Mouse (Mus musculus) embryo, embryonic 10 days (tissue): Measurements from ENCODE around the gene Nrf1.
A peak's percentile ranks its signal among the peaks of the same experiment; 100 is the strongest.

ENCODE experiments used
- DNase-seq: peaks from one replicate; pipeline ENCODE4 v3.0.0-alpha.2; 2015; ENCODE audit warnings: low spot score

Gene Nrf1

DNA sequence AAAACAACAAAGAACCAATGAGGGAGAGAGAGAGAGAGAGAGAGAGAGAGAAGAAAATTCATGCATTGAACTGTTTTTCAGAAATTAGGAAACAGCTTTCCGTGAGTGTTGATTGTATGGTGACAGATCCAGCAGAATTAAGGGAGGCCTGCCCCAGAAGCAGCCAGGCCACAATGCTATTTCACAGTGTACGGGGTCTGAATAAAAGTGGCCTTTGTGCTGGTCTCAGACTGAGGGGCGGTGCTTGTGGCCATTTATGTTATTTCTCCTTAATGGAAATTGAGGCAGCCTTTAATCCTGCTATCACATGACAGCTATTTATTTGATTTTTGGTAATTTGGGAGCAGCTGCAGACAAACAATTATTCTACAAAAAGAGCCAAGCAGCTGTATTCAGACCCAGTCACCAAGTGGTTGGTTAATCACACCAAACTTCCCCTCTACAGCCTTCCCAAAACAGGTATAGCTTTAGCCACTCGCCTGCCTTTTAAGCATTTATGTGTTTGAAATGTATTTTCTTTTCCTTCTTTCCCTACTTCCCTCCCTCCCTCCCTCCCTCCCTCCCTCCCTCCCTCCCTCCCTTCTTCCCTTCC is 31.2 kb downstream of the Nrf1 start:
- no peak for DNase-seq

DNA sequence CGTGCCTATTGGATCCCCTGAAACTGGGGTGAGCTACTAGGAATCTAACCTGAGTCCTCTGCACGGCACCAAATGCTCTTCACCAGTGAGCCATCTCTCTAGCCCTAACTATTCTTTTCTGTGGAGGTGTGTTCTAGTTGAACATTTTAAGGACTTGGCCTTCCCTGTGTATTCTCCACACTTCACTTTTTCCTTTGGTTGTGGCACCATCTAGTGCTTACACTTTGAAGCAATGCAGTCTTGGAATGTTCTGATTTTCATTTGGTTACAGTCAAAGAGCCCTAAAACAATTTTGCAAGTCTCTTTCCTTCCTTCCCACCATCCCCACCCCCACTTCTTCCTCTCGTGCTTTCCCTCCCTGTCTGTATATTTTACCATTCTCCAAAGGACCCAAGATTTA is 33.6 kb downstream of the Nrf1 start:
- DNase-seq, result peak; percentile 23

DNA sequence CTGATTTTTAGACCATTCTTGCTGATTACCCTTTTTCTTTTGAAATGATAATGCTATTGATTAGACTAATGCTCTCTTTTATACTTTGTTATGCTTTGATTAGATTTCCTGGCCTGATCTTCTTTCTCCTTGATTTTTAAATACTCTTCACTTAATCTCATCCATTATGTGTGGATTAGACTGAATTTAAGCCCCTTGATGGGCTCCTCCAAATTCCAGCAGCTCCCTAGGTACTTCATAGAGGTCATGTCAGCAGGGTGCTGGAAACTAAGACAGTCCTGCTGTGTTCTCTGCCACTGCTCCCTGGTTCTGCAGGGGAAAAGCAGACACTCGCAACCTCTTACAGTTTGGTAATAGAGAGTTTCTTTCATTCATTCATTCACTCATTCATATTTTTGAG is 35.5 kb downstream of the Nrf1 start:
- DNase-seq, result no peak

DNA sequence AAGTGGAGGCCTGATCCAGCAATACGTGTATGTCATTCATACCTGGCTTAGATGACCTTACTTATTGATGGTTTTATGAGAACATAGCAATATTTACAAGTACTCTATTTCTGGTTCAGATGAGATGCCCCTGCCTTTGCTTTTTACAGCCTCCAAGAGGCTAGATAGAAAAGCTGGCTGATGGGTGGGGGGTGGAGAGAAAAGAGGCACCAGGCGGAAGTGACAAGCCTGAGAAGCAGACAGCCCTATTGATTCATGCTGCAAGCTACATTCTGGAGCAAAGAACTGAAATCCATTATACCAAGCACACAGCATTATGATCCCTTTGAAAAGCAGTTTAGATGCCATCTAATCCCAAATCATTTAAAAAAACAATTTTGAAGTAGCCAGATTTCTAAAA is 37.6 kb downstream of the Nrf1 start:
- DNase-seq, result no peak

DNA sequence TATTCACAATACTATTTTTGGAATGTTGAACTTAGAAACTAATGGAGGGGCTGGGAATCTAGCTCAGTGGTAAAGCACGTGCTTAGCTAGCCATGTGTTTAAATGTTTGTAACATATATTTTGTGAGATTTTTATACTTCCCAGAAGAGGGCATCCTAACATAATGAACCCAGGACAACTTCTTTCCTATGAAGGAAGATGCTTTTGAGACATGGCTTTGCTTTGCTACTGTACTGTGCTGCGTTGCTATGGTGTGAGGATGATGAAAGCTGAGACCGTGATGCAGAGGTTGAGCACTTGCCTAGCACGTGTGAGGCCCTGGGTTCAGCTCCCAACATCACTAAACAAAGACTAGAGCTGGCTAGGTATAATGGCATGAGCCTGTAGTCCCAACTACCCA is 43.4 kb downstream of the Nrf1 start:
- no peak for DNase-seq

DNA sequence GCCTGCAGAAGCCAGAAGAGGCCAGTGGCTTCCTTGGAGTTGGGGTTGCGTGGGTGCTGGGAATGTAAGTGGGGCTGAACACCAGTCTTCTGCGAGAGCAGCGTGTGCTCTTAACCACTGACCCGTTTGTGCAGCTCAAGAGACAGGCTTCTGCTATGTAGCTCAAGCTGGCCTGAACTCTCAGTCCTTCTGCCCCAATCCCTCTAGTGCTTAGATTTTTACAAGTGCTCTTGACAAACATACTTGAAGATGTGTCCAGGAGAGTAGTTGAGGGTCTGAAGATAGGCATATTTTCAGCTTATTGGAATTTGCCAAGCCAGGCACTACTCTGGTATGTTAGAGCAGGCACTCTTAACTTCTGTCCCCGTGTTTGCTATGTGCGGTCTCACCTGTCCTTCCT is 45.0 kb downstream of the Nrf1 start:
- no peak for DNase-seq

DNA sequence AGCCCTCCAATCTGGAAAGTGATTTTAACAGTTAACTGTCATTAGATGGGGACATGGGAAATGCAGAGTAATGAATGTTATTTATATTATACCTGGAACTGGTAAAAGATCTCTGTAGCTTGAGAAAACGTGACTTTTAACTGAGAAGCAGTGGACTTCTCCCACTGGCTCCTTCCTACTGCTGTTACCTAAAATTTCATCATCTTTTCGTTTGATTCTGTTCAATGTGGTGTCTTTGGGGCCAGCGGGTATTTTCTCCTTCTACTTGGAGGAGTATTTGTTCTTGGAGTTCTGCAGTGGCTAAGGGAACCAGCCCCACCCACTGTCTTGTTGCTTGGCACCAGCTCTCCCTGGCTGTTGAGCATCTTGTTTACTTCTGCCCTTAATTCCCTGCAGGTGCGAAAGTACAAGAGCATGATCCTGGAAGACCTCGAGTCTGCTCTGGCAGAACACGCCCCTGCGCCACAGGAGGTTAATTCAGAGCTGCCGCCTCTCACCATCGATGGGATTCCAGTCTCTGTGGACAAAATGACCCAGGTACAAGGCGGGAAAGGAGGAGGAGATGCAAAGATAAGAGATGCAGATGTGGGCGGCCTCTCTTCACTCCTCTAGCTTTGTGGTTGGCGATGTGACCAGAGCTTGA is 54.1 kb downstream of the Nrf1 start:
- no peak for DNase-seq

DNA sequence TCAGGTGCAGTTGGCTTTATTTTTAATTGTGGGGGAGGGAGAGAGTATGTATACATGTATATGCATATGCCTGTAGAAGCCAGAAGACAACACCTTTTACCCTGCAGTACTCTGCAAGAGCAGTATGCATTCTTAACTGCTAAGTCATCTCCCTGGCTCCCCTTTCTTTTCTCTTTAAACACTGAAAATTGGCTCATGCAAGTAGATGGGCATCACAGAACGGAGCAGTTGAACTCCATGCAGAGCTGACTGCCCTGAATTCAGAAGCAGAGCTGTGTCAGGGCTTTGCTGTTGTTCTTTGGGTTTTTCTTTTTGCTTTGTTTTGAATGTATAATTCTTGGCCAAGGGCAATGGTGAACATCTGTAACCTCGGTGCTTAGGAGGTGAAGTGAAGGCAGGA is 58.3 kb downstream of the Nrf1 start:
- DNase-seq, result no peak

DNA sequence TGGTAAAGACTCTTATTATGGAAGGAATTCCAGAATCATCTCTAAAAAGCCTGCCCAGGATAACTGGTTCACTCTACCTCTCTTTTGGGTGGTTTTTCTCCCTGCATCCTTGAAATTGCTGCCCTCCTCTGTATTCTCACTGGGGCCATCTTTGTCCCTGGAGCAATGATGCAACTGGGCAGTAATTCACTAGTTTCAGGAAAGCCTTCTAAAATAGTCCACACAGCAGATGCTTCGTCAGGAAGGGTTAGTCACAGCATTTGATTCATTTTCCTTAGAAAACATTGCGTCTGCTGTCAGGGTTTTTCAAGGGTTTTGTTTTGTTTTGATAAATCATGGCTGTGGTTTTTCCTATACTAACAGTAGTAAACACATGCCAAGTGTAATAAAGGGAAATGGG is 59.7 kb downstream of the Nrf1 start:
- DNase-seq, result no peak

DNA sequence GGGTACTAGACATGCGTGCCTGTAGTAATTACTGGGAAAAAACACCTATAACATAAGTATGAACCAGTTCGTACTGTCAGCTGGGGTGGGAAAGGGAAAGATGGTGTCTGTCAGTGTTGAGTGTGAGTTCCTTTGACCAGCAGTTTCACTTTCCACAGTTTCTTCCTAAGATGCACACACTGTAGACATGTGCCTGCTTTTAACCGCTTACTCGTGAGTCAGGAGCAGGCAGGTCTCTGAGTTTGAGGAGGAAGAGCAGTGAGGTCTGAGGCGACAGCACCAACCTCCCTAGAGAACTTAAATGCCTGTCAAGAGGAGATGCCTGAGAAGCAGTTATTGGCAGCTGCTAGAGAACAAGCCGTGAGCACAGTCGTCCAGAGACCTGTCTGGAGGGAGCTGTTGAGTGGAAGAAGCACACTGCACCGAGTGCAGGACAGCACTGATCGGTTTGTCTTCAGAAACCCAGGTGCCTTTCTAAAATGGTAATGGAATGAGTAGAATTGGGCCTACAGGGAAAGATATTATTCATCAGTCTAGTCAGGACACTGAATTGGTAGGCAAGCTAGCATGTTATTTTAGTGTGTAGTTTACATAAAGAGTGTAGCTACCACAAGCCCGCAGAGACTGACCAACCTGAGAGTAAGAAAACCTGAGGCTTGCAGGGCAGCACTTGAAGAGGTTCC is 62.2 kb downstream of the Nrf1 start:
- no peak for DNase-seq

DNA sequence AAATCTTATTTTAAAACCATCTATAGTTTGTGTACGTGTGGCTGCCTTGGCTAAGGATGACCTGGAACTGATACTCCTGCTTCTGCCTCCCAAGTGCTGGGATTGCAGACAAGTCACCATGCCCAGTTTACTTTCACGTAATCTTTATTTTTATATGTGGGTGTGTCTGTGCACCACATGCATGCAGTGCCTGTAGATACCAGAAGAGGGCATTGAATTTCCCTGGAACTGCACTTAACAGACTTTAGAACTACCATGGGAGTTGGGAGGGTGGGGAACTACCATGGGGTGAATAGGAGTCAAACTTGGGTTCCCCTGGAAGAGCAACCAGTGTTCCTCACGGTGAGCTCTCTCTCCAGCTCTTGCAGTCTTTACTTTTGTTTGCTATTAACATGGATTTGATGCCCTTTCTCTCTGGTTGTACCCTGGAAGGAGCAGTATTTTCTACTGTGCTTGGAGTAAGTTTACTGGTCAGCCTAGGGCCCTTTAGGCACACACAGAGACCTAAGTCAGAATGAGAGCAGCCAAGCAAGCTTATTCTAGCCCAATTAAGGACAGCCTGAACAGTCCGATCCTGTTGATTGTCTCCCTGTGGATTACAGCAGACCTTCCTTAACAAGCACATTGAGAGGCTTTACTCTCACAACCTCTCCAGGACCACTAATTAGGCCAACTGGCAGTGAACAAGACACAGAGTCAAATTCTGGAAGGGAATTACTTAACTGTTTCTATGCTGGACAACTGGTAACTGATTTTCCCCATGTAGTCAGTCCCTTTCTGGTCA is 64.8 kb downstream of the Nrf1 start:
- DNase-seq, result no peak

DNA sequence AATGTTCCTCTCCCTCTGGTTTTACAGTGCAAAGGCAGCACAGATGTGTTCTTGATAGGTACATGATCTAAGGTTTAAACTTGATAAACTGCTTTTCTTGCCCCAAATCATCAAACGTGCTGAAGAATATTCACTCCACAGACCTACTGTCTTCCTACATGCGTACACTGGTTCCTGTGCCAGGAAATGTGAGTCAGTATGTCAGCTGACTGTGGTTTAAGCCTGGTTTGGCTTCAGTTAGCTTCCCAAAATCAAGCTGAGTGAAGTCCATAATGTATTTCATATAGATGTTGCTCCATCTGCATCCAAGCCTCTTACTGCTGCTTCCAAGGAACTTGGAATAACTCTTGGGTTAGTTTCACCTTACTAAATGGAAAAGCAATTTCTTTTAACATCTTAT is 66.3 kb downstream of the Nrf1 start:
- DNase-seq, result no peak

DNA sequence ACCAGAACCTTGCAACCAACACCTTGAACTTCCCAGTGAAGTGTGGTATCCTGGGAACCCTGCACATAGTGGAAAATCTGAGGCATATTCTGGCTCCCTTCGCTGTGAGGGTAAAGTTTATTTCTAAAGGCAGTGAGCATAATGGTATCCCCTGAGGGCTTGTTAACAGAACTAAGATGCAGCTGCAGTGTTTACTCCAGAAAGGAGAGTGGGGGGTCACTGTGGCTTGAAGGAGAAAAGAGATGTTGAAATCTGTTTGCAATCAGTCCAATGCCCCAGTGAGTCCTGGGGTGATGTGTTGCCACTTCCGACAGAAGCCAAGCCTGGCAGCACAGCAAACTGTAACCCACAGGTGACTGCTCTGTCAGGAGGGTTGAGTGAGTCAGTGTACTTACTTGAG is 73.4 kb downstream of the Nrf1 start:
- no peak for DNase-seq

DNA sequence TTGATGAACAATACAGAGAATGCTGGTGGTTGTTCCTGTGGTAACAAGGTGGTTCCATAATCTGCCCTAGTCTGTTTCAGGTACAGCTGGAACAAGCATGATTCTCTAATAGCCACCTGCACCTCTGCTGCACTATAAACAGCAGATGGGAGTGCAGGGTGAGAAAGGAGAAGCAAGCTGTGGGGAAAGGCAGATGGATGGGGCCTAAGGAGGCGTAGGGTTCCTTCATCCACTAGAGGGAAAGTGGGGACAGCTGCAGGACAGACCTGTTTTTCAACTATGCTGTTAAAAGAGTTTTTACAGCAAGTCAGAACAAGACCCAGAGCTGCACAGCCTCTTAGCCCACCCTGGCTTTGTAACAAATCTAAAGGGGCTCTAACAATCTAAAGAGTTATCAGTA is 73.8 kb downstream of the Nrf1 start:
- DNase-seq, result peak; percentile 38

DNA sequence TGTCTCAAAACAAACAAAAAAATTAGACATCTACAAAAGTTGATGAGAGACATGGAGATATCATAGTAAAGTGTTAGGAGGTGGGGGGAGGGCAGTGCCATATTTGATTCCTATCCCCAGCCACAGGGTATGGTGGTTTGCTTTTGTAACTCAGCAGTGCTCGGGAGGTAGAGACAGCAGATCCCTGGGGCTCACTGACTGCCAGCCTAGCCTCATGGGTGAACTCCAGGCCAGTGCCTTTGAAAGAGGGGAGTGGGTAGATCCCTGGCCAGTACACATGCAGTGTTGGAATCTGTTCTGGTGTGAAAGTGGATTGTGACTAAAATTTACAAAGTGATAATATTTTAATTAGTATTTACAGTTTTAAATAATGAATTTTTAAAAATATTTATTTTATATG is 75.6 kb downstream of the Nrf1 start:
- no peak for DNase-seq

DNA sequence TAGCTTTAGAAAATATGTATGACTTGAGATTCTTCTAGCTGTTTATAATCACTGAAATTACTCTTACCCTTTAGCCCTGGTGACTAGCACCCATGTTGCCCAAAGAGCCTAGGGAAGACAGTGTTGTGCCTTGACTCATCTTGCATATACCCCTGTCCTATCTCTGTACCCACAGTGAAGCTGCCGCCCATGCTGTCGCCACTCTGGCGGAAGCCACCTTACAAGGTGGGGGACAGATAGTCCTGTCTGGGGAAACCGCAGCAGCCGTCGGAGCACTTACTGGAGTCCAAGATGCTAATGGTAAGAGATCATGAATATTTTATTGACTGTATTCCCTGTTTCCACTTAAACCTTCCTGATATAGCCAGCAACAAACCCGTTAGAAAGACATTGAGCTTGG is 78.3 kb downstream of the Nrf1 start:
- DNase-seq, result no peak

DNA sequence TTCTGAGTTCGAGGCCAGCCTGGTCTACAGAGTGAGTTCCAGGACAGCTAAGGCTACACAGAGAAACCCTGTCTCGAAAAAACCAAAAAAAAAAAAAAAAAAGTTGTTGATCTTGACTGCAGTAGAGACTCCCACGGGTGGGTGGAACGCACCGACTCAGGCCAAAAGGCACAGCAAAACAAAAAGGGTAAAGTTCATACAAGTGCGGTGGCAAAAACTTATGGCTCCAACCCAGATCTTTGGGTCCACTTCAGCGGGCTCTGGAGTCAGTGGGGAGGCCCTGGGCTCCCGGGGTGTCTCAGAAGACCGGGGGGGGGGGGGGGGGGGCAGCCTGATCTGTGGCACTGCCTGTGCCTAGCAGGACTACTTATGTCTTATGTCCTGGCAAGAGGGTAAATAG is 79.0 kb downstream of the Nrf1 start:
- no peak for DNase-seq

DNA sequence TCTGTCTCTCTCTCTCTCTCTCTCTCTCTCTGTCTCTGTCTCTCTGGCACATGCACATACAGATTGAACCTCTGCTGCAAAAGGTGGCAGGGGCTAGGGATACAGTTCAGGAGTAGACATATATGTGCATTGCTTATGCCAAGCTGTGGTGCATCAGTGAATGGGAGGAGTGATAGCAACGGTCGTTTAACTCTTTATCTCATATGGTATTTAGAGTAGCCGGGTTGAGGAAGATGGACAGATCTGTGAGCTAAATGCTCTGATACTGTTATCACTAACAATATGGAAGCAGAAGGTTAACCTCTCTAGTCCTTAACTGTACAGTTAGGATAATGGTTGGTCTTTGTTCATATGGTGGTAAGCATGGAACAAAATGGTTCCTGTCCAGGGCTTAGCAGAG is 84.6 kb downstream of the Nrf1 start:
- DNase-seq, result no peak

DNA sequence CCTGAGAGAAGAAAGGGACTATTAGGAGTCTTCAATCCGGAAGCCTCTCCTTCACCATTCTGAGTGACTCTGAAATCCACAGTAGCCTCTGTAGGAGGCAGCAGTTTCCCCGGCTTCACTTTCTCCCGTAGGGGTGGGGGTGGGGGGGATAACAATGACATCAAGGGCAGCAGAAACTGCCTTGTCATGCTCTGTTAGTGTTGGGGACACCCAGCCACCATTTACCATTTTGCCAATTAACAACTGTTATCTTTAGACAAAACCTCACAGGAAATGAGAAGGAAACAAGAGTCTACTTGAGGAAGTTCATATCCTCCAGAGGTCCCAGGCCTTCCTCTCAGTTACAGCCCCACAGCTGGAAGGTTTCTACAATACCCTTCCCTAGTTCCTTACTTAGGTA is 87.8 kb downstream of the Nrf1 start:
- no peak for DNase-seq

DNA sequence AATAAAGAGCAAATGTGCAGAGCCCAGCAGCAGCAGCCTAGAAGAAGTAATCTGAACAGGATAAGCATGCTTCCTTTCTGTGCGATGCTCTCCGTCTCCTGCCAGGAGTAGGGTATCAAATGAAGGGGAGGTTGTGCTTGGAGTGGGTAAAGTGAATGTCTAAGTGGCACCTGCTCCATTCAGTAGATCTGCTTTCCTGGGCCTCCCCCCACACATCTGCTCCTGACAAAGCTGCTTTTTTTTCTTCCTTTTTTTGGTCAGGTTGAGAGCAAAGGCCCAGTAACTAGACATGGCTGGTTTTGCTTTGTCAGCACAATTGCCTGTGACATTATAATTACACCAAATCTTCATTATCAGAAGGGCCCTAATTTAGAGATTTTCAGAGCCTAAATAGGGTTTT is 89.4 kb downstream of the Nrf1 start:
- no peak for DNase-seq

DNA sequence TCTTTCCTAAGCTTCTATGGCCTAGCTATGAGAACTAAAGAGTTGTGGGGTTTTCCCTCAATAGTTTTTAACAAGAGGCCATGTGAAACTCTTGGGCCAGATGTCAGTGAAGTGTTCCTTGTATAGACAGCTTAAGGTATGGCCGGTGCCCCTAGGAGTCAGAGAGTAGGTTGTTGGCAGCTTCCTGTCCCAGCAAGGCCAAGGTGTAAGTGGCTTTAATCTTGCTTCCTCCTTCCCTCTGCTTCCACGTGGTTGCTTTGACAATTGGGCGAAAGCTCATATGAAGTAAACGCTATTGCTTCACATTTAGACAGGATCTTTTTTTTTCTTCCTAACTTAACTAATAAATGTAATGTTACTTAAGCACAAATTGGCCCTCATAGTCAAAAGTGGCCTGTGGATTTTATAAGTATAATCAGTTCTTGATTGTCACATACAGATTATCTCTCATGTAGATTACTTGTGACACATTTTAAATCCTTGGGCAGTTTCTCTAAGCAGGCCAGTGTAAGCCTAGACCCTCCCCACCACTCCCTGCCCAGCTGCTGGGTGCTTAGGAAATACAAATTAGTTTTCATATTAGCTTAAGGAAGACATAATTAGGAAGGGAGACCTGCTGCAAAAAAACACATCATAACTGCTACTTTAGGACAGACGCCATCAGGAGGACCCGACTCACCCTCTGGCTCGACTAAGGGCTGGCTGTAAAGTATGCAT is 91.7 kb downstream of the Nrf1 start:
- no peak for DNase-seq

DNA sequence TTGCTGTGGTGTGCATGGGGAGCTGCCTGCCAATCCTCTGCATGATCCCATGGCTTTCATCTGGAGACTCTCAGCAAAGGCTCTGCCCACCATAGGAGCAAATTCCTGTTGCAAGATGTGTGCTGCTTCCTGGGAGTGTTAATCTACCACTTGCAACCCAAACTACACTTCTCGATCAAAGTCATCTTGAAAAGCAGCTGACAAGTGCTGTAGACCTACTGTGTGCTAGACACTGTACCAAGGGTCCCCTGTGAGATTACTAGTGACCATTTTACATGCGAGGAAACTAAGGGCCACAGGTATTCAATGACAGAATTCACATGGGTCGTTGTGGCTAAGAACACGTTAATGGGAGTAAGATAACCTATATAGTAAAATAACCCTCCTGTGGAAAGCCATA is 95.5 kb downstream of the Nrf1 start:
- no peak for DNase-seq
